Mouse (Mus musculus) hindbrain, embryonic 11.5 days (tissue): Measurements from ENCODE around the gene Myh9. TPM values are rescaled to one million over a fixed set of nuclear protein-coding genes. Genes with fewer than 3 reads are reported as not detected.

Source experiments
- ATAC-seq: fragments of 200-750 bp; cut with Nextera tagmentation; 2 replicates; pipeline ENCODE4 v1.8.0; 2017; ENCODE audit warnings: mild to moderate bottlenecking, moderate TSS enrichment, moderate library complexity; ENCODE audit not compliant: low FRiP score
- DNase-seq: peaks from one replicate; pipeline ENCODE4 v3.0.0-alpha.2; 2015; ENCODE audit warnings: low spot score
- H3K27ac ChIP-seq: fragments of 300-500 bp; sonication (generic); 2 replicates; pipeline ENCODE4 v1.5.1; 2014; ENCODE audit warnings: mild to moderate bottlenecking, low read depth, low read length
- H3K27me3 ChIP-seq: fragments of 300-500 bp; sonication (generic); 2 replicates; pipeline ENCODE4 v1.6.1; 2014; ENCODE audit warnings: mild to moderate bottlenecking, low read length, moderate library complexity, mixed read lengths; ENCODE audit not compliant: control insufficient read depth, insufficient read depth
- H3K36me3 ChIP-seq: fragments of 300-500 bp; sonication (generic); 2 replicates; pipeline ENCODE4 v1.6.1; 2014; ENCODE audit warnings: mild to moderate bottlenecking, low read length, moderate library complexity, mixed read lengths; ENCODE audit not compliant: control insufficient read depth, insufficient read depth
- H3K4me1 ChIP-seq: fragments of 300-500 bp; sonication (generic); replicated peaks from 2 replicates; pipeline ENCODE4 v1.6.1; 2014; ENCODE audit warnings: low read length, mixed read lengths; ENCODE audit not compliant: control insufficient read depth, insufficient read depth
- H3K4me2 ChIP-seq: fragments of 300-500 bp; sonication (generic); replicated peaks from 2 replicates; pipeline ENCODE4 v1.6.1; 2014; ENCODE audit warnings: mild to moderate bottlenecking, low read depth, low read length
- H3K4me3 ChIP-seq: fragments of 300-500 bp; sonication (generic); 2 replicates; pipeline ENCODE4 v1.5.1; 2014; ENCODE audit warnings: low read depth, low read length
- H3K9ac ChIP-seq: fragments of 300-500 bp; sonication (generic); 2 replicates; pipeline ENCODE4 v1.6.1; 2014; ENCODE audit warnings: low read depth, low read length
- H3K9me3 ChIP-seq: fragments of 300-500 bp; sonication (generic); 2 replicates; pipeline ENCODE4 v1.6.1; 2016; ENCODE audit warnings: low read length; ENCODE audit not compliant: control insufficient read depth
- WGBS: fragments of 180-500 bp; shearing (Covaris S2); extraction: QIAGEN DNeasy Blood & Tissue Kit; methylation state at CpG from one replicate; pipeline ENCODE4 v1.1.7; 2014; 5-methylcytosine and 5-hydroxymethylcytosine counted together
- polyA plus RNA-seq: library from polyadenylated mRNA; unstranded; fragments of >200 nt; fragmentation: Nextera tagmentation; extraction: Ambion mirVana; gene quantifications from 2 replicates; pipeline ENCODE4 v1.2.1, GENCODE M21; 2014

Gene Myh9
- polyA plus RNA-seq, 1 experiment from 2014 or later, result 29.8 TPM

- WGBS, result 78% methylated on average over 2 of the region's 2 CpGs
- H3K27me3 ChIP-seq, result no peaks in the 10 kb centered on the region
- no peak overlapping the region for H3K9ac ChIP-seq
- ATAC-seq, result no peak
- H3K4me3 ChIP-seq, result no peak overlapping the region
- H3K4me2 ChIP-seq, result no peak overlapping the region
- no peak overlapping the region for H3K27ac ChIP-seq
- no peaks in the 10 kb centered on the region for H3K36me3 ChIP-seq
- DNase-seq, result no peak
- H3K4me1 ChIP-seq, result peaks cover 3% of the 10 kb centered on the region
- H3K9me3 ChIP-seq, result no peaks in the 10 kb centered on the region
These were observed 19.3 kb downstream of the Myh9 start for GRCm38 (mm10) chr15:77822671-77823070.

GRCm38 (mm10) chr15:77822057-77822466 lies 19.9 kb downstream of the Myh9 start:
- Histone ChIP-seq H3K27me3 (no peaks in the 10 kb centered on the region), H3K9me3 (no peaks in the 10 kb centered on the region), H3K4me3 (no peak overlapping the region), H3K36me3 (no peaks in the 10 kb centered on the region), H3K4me1 (no peaks in the 10 kb centered on the region; the same call in 1 of the 2 replicates), H3K4me2 (no peak overlapping the region), H3K9ac (no peak overlapping the region), H3K27ac (no peak overlapping the region)
- WGBS, result 59% methylated on average over 5 of the region's 5 CpGs
- ATAC-seq, result no peak
- DNase-seq, result no peak

- no peak for ATAC-seq
- whole genome bisulfite sequencing, result 76% methylated on average over 7 of the region's 7 CpGs
These were observed 20.6 kb downstream of the Myh9 start for GRCm38 (mm10) chr15:77821424-77821823.

GRCm38 (mm10) chr15:77820480-77821163 lies 21.4 kb downstream of the Myh9 start:
- DNase-seq (no peak), ATAC-seq (no peak)
- Histone ChIP-seq H3K27me3 (no peaks in the 10 kb centered on the region), H3K9ac (no peak overlapping the region), H3K9me3 (no peaks in the 10 kb centered on the region), H3K36me3 (no peaks in the 10 kb centered on the region), H3K4me2 (no peak overlapping the region), H3K4me1 (no peaks in the 10 kb centered on the region), H3K4me3 (no peak overlapping the region), H3K27ac (no peak overlapping the region)
- 69% methylated on average over 3 of the region's 3 CpGs for WGBS

More at GRCm38 (mm10) chr15:77821424-77821823, 20.6 kb downstream of the Myh9 start:
- H3K9ac ChIP-seq, result no peak overlapping the region
- H3K4me3 ChIP-seq, result no peak overlapping the region
- H3K4me2 ChIP-seq, result no peak overlapping the region
- H3K4me1 ChIP-seq, result no peaks in the 10 kb centered on the region
- H3K36me3 ChIP-seq, result no peaks in the 10 kb centered on the region
- no peak overlapping the region for H3K27ac ChIP-seq
- DNase-seq, result no peak
- H3K27me3 ChIP-seq, result no peaks in the 10 kb centered on the region
- no peaks in the 10 kb centered on the region for H3K9me3 ChIP-seq

GRCm38 (mm10) chr15:77819894-77820387 lies 22.0 kb downstream of the Myh9 start:
- H3K9me3 ChIP-seq, result no peaks in the 10 kb centered on the region
- no peak overlapping the region for H3K4me2 ChIP-seq
- WGBS, result 78% methylated on average over 10 of the region's 10 CpGs
- no peaks in the 10 kb centered on the region for H3K4me1 ChIP-seq
- DNase-seq (no peak), ATAC-seq (no peak)
- H3K27ac ChIP-seq, result no peak overlapping the region
- H3K27me3 ChIP-seq, result no peaks in the 10 kb centered on the region
- H3K4me3 ChIP-seq, result no peak overlapping the region
- H3K36me3 ChIP-seq, result no peaks in the 10 kb centered on the region
- no peak overlapping the region for H3K9ac ChIP-seq

- DNase-seq, result no peak
- H3K4me2 ChIP-seq, result no peak overlapping the region
- H3K9me3 ChIP-seq, result no peaks in the 10 kb centered on the region
- WGBS, result 89% methylated on average over 15 of the region's 15 CpGs
- no peak overlapping the region for H3K9ac ChIP-seq
- H3K4me1 ChIP-seq, result no peaks in the 10 kb centered on the region
- no peak overlapping the region for H3K27ac ChIP-seq
- no peaks in the 10 kb centered on the region for H3K36me3 ChIP-seq
- ATAC-seq, result no peak
- H3K27me3 ChIP-seq, result no peaks in the 10 kb centered on the region
- no peak overlapping the region for H3K4me3 ChIP-seq
These were observed 23.3 kb downstream of the Myh9 start for GRCm38 (mm10) chr15:77818556-77819158.

- Histone ChIP-seq H3K9me3 (no peaks in the 10 kb centered on the region), H3K36me3 (no peaks in the 10 kb centered on the region), H3K27me3 (no peaks in the 10 kb centered on the region), H3K4me3 (no peak overlapping the region), H3K9ac (no peak overlapping the region), H3K27ac (no peak overlapping the region), H3K4me1 (no peaks in the 10 kb centered on the region), H3K4me2 (no peak overlapping the region)
- ATAC-seq, result no peak
- no peak for DNase-seq
- 59% methylated on average over 7 of the region's 7 CpGs for WGBS
These were observed 24.6 kb downstream of the Myh9 start for GRCm38 (mm10) chr15:77817417-77817816.

- 89% methylated on average over 4 of the region's 4 CpGs for WGBS
- DNase-seq (no peak), ATAC-seq (no peak)
- Histone ChIP-seq H3K27ac (no peak overlapping the region), H3K4me1 (no peaks in the 10 kb centered on the region), H3K4me3 (no peak overlapping the region), H3K9ac (peak overlapping the region; percentile 20; the same call in 1 of the 2 replicates), H3K36me3 (no peaks in the 10 kb centered on the region), H3K4me2 (no peak overlapping the region), H3K9me3 (no peaks in the 10 kb centered on the region), H3K27me3 (no peaks in the 10 kb centered on the region)
These were observed 25.4 kb downstream of the Myh9 start for GRCm38 (mm10) chr15:77816601-77816950.
